Mouse (Mus musculus): ENCODE results near the gene Cept1.

Cept1 gene

GRCm38 (mm10) chr3:106494417-106494950 is 53.1 kb downstream of the Cept1 start:
- in situ Hi-C loops (cut with MseI, MboI): no loop called here

- in situ Hi-C loops (cut with MseI, MboI): no loop called here
Observed at GRCm38 (mm10) chr3:106493882-106494281, 53.7 kb downstream of the Cept1 start.

GRCm38 (mm10) chr3:106493202-106493601 is 54.4 kb downstream of the Cept1 start:
- in situ Hi-C loops (cut with MseI, MboI): no loop called here

GRCm38 (mm10) chr3:106492723-106493122 is 54.9 kb downstream of the Cept1 start:
- in situ Hi-C loops (cut with MseI, MboI): no loop called here

GRCm38 (mm10) chr3:106490239-106490638 is 57.4 kb downstream of the Cept1 start:
- in situ Hi-C loops (cut with MseI, MboI): no loop called here

GRCm38 (mm10) chr3:106487551-106487950 is 60.1 kb downstream of the Cept1 start:
- in situ Hi-C loops (cut with MseI, MboI): no loop called here

- in situ Hi-C loops (cut with MseI, MboI): no loop called here
Observed at GRCm38 (mm10) chr3:106485810-106486209, 61.8 kb downstream of the Cept1 start.

- in situ Hi-C loops (cut with MseI, MboI): no loop called here
Observed at GRCm38 (mm10) chr3:106484861-106485260, 62.7 kb downstream of the Cept1 start.

- in situ Hi-C loops (cut with MseI, MboI): no loop called here
Observed at GRCm38 (mm10) chr3:106483796-106484405, 63.7 kb downstream of the Cept1 start.

GRCm38 (mm10) chr3:106483297-106483696 is 64.3 kb downstream of the Cept1 start:
- in situ Hi-C loops (cut with MseI, MboI): no loop called here

- in situ Hi-C loops (cut with MseI, MboI): no loop called here
Observed at GRCm38 (mm10) chr3:106482281-106483081, 65.1 kb downstream of the Cept1 start, which contains the start of gene Dennd2d. Gene Dennd2d (plus strand): TSS chr3:106482405.

GRCm38 (mm10) chr3:106476863-106477262 is 70.7 kb downstream of the Cept1 start:
- in situ Hi-C loops (cut with MseI, MboI): no loop called here

GRCm38 (mm10) chr3:106474210-106474609 is 73.4 kb downstream of the Cept1 start:
- in situ Hi-C loops (cut with MseI, MboI): loop anchor here in 1 of 2 experiments (25.0 kb wide), 1 partner anchor 462 kb away; the partner anchor contains the start of gene Pifo

- in situ Hi-C loops (cut with MseI, MboI): loop anchor here in 1 of 2 experiments (25.0 kb wide), 1 partner anchor 452 kb away; the partner anchor contains the start of gene Pifo
Observed at GRCm38 (mm10) chr3:106464750-106465149, 82.9 kb downstream of the Cept1 start.

GRCm38 (mm10) chr3:106462493-106462892 is 85.1 kb downstream of the Cept1 start:
- in situ Hi-C loops (cut with MseI, MboI): loop anchor here in 1 of 2 experiments (25.0 kb wide), 1 partner anchor 450 kb away; the partner anchor contains the start of gene Pifo

- in situ Hi-C loops (cut with MseI, MboI): loop anchor here in 1 of 2 experiments (25.0 kb wide), 1 partner anchor 450 kb away; the partner anchor contains the start of gene Pifo
Observed at GRCm38 (mm10) chr3:106462059-106462470, 85.5 kb downstream of the Cept1 start.

GRCm38 (mm10) chr3:106457298-106457869 is 90.2 kb downstream of the Cept1 start:
- in situ Hi-C loops (cut with MseI, MboI): loop anchor here in 1 of 2 experiments (25.0 kb wide), 1 partner anchor 445 kb away; the partner anchor contains the start of gene Pifo

- in situ Hi-C loops (cut with MseI, MboI): loop anchor here in 1 of 2 experiments (25.0 kb wide), 1 partner anchor 440 kb away; the partner anchor contains the start of gene Pifo
Observed at GRCm38 (mm10) chr3:106452616-106453015, 95.0 kb downstream of the Cept1 start.
